Mouse (Mus musculus) midbrain, embryonic 16.5 days (tissue): ENCODE results near the gene Ambra1. TPM values are rescaled to one million over a fixed set of nuclear protein-coding genes. Genes with fewer than 3 reads are reported as not detected.

Source experiments
- microRNA-seq: library from miRNA; unstranded; fragments of <30 nt; microRNA quantifications from one replicate; pipeline ENCODE4, GENCODE M21; 2017
- polyA plus RNA-seq: library from polyadenylated mRNA; unstranded; fragments of >200 nt; fragmentation: Nextera tagmentation; extraction: Ambion mirVana; gene quantifications from 2 replicates; pipeline ENCODE4 v1.2.1, GENCODE M21; 2015

Gene Ambra1
- polyA plus RNA-seq, 1 experiment from 2014 or later: 27.6 TPM

Small RNA genes within 50 kb of the gene (microRNA-seq; reads per million reads assigned to microRNA genes)
- not detected for gene Mir6999

Other genes with a start within 250 kb of the Ambra1 start
- 99.7 and 110 TPM in 2 replicates for gene Ckap5, start 203.4 kb upstream of the Ambra1 start, polyA plus RNA-seq
- gene F2, start 93.7 kb upstream of the Ambra1 start, polyA plus RNA-seq: 0.20 and 0.22 TPM in 2 replicates
- 11.2 and 13.2 TPM in 2 replicates for gene Zfp408, start 80.3 kb upstream of the Ambra1 start, polyA plus RNA-seq
- 95.9 and 97.1 TPM in 2 replicates for gene Arhgap1, start 80.3 kb upstream of the Ambra1 start, polyA plus RNA-seq
- 36.2 and 40.2 TPM in 2 replicates for gene Atg13, start 19.6 kb upstream of the Ambra1 start, polyA plus RNA-seq
- 21.2 and 21.7 TPM in 2 replicates for gene Harbi1, start 19.3 kb upstream of the Ambra1 start, polyA plus RNA-seq
- gene Chrm4, start 197.1 kb downstream of the Ambra1 start, polyA plus RNA-seq: 0.33 and 0.34 TPM in 2 replicates
- 98.8 and 113 TPM in 2 replicates for gene Mdk, start 202.2 kb downstream of the Ambra1 start, polyA plus RNA-seq
- 0.11 TPM in 1 of 2 replicates, not detected in the other for gene Gm9821, start 215.6 kb downstream of the Ambra1 start, polyA plus RNA-seq
- 28.3 and 33.3 TPM in 2 replicates for gene Dgkz, start 245.7 kb downstream of the Ambra1 start, polyA plus RNA-seq